Mouse (Mus musculus): ENCODE measurements around the gene Eif3g. TPM values are rescaled to one million over a fixed set of nuclear protein-coding genes. Genes with fewer than 3 reads are reported as not detected.
A peak's percentile ranks its signal among the peaks of the same experiment; 100 is the strongest.

Eif3g gene
- total and polyA plus RNA-seq, 2 experiments from 2014 or later = 95.7 to 232 TPM

GRCm38 (mm10) chr9:20869246-20869645, 29.2 kb downstream of the Eif3g start:
- TF ChIP-seq CTCF (IDR thresholded peaks at IDR 0.05) = no peak
- no peak for ATAC-seq (ENCODE audit: low FRiP score)
- Histone ChIP-seq H3K9ac (replicated peaks; ENCODE audit: low read length, poor library complexity, severe bottlenecking) (no peak overlapping the region), H3K36me3 (ENCODE audit: insufficient read depth, low read length) (peaks cover 11% of the 10 kb centered on the region; the same call in 1 of the 2 replicates), H3K4me1 (ENCODE audit: insufficient read depth, low read length) (0 out of 2 replicates have a peak, but pooled peaks cover 4% of the 10 kb centered on the region), H3K4me3 (ENCODE audit: low read depth, low read length) (peak overlapping the region; percentile 48), H3K9me3 (ENCODE audit: low read length) (no peaks in the 10 kb centered on the region), H3K27me3 (ENCODE audit: insufficient read depth, low read length) (peaks cover 28% of the 10 kb centered on the region), H3K4me2 (ENCODE audit: low read depth, low read length, poor library complexity, severe bottlenecking) (peak overlapping the region; percentile 63), H3K27ac (ENCODE audit: low read depth, low read length) (no peak overlapping the region)
- WGBS = 9% methylated on average over 19 of the region's 19 CpGs
- DNase-seq (ENCODE audit: low spot score) = no peak

GRCm38 (mm10) chr9:20868448-20869001, 29.9 kb downstream of the Eif3g start, which contains the start of gene A230050P20Rik:
TSS of gene A230050P20Rik (plus strand) at chr9:20868642.
- Histone ChIP-seq H3K36me3 (ENCODE audit: insufficient read depth, low read length) (peaks cover 10% of the 10 kb centered on the region; the same call in 1 of the 2 replicates), H3K4me1 (ENCODE audit: insufficient read depth, low read length) (0 out of 2 replicates have a peak, but pooled peaks cover 4% of the 10 kb centered on the region), H3K9ac (replicated peaks; ENCODE audit: low read length, poor library complexity, severe bottlenecking) (peak within 1 kb of the TSS; percentile 51), H3K9me3 (ENCODE audit: low read length) (no peaks in the 10 kb centered on the region), H3K27ac (ENCODE audit: low read depth, low read length) (no peak within 1 kb of the TSS), H3K4me2 (ENCODE audit: low read depth, low read length, poor library complexity, severe bottlenecking) (peak within 1 kb of the TSS; percentile 63), H3K27me3 (ENCODE audit: insufficient read depth, low read length) (peaks cover 28% of the 10 kb centered on the region), H3K4me3 (ENCODE audit: low read depth, low read length) (peak within 1 kb of the TSS; percentile 48)
- DNase-seq (ENCODE audit: low spot score) (peak; percentile 69), ATAC-seq (ENCODE audit: low FRiP score) (peak; percentile 57)
- WGBS = 8% methylated on average over 48 of the region's 53 CpGs
- no peak for TF ChIP-seq CTCF (IDR thresholded peaks at IDR 0.05)

- 0 out of 2 replicates have a peak, but pooled peaks cover 4% of the 10 kb centered on the region for H3K4me1 ChIP-seq (ENCODE audit: insufficient read depth, low read length)
- H3K4me3 ChIP-seq (ENCODE audit: low read depth, low read length) = no peak overlapping the region
- DNase-seq (ENCODE audit: low spot score) (no peak), ATAC-seq (ENCODE audit: low FRiP score) (no peak)
- H3K9me3 ChIP-seq (ENCODE audit: low read length) = no peaks in the 10 kb centered on the region
- WGBS = 53% methylated on average over 3 of the region's 3 CpGs
- peaks cover 28% of the 10 kb centered on the region for H3K27me3 ChIP-seq (ENCODE audit: insufficient read depth, low read length)
- H3K27ac ChIP-seq (ENCODE audit: low read depth, low read length) = no peak overlapping the region
- H3K4me2 ChIP-seq (ENCODE audit: low read depth, low read length, poor library complexity, severe bottlenecking) = no peak overlapping the region
- H3K36me3 ChIP-seq (ENCODE audit: insufficient read depth, low read length) = no peaks in the 10 kb centered on the region
- no peak overlapping the region for H3K9ac ChIP-seq (replicated peaks; ENCODE audit: low read length, poor library complexity, severe bottlenecking)
- no peak for TF ChIP-seq CTCF (IDR thresholded peaks at IDR 0.05)
These were observed 31.5 kb downstream of the Eif3g start for GRCm38 (mm10) chr9:20866879-20867278.

- no peak for TF ChIP-seq CTCF (IDR thresholded peaks at IDR 0.05)
- no peak for ATAC-seq (ENCODE audit: low FRiP score)
- Histone ChIP-seq H3K36me3 (ENCODE audit: insufficient read depth, low read length) (no peaks in the 10 kb centered on the region), H3K9me3 (ENCODE audit: low read length) (no peaks in the 10 kb centered on the region), H3K9ac (replicated peaks; ENCODE audit: low read length, poor library complexity, severe bottlenecking) (no peak overlapping the region), H3K4me3 (ENCODE audit: low read depth, low read length) (no peak overlapping the region), H3K4me1 (ENCODE audit: insufficient read depth, low read length) (no peaks in the 10 kb centered on the region), H3K27me3 (ENCODE audit: insufficient read depth, low read length) (peaks cover 3% of the 10 kb centered on the region; the same call in 1 of the 2 replicates), H3K27ac (ENCODE audit: low read depth, low read length) (no peak overlapping the region), H3K4me2 (ENCODE audit: low read depth, low read length, poor library complexity, severe bottlenecking) (no peak overlapping the region)
- DNase-seq (ENCODE audit: low spot score) = no peak
- WGBS = 59% methylated on average over 4 of the region's 4 CpGs
These were observed 36.2 kb downstream of the Eif3g start for GRCm38 (mm10) chr9:20862225-20862624.

GRCm38 (mm10) chr9:20861821-20862220, 36.6 kb downstream of the Eif3g start:
- TF ChIP-seq CTCF (IDR thresholded peaks at IDR 0.05) = peak; percentile 63
- WGBS = 7% methylated on average over 4 of the region's 4 CpGs
- DNase-seq (ENCODE audit: low spot score) = peak; percentile 42
- no peaks in the 10 kb centered on the region for H3K36me3 ChIP-seq (ENCODE audit: insufficient read depth, low read length)
- no peak overlapping the region for H3K4me2 ChIP-seq (ENCODE audit: low read depth, low read length, poor library complexity, severe bottlenecking)
- no peak for ATAC-seq (ENCODE audit: low FRiP score)
- peaks cover 3% of the 10 kb centered on the region; the same call in 1 of the 2 replicates for H3K27me3 ChIP-seq (ENCODE audit: insufficient read depth, low read length)
- no peak overlapping the region for H3K9ac ChIP-seq (replicated peaks; ENCODE audit: low read length, poor library complexity, severe bottlenecking)
- H3K4me1 ChIP-seq (ENCODE audit: insufficient read depth, low read length) = no peaks in the 10 kb centered on the region
- no peak overlapping the region for H3K4me3 ChIP-seq (ENCODE audit: low read depth, low read length)
- no peaks in the 10 kb centered on the region for H3K9me3 ChIP-seq (ENCODE audit: low read length)
- no peak overlapping the region for H3K27ac ChIP-seq (ENCODE audit: low read depth, low read length)

GRCm38 (mm10) chr9:20859926-20860325, 38.5 kb downstream of the Eif3g start:
- Histone ChIP-seq H3K4me3 (ENCODE audit: low read depth, low read length) (no peak overlapping the region), H3K36me3 (ENCODE audit: insufficient read depth, low read length) (no peaks in the 10 kb centered on the region), H3K9me3 (ENCODE audit: low read length) (no peaks in the 10 kb centered on the region), H3K4me1 (ENCODE audit: insufficient read depth, low read length) (no peaks in the 10 kb centered on the region), H3K4me2 (ENCODE audit: low read depth, low read length, poor library complexity, severe bottlenecking) (no peak overlapping the region), H3K9ac (replicated peaks; ENCODE audit: low read length, poor library complexity, severe bottlenecking) (no peak overlapping the region), H3K27me3 (ENCODE audit: insufficient read depth, low read length) (peaks cover 3% of the 10 kb centered on the region; the same call in 1 of the 2 replicates), H3K27ac (ENCODE audit: low read depth, low read length) (no peak overlapping the region)
- 55% methylated on average over 6 of the region's 6 CpGs for WGBS
- no peak for TF ChIP-seq CTCF (IDR thresholded peaks at IDR 0.05)
- no peak for DNase-seq (ENCODE audit: low spot score)
- ATAC-seq (ENCODE audit: low FRiP score) = no peak

Data from midbrain, postnatal 0 days (tissue).